Mouse (Mus musculus): Measurements from ENCODE around the gene Srpk2.

DNA sequence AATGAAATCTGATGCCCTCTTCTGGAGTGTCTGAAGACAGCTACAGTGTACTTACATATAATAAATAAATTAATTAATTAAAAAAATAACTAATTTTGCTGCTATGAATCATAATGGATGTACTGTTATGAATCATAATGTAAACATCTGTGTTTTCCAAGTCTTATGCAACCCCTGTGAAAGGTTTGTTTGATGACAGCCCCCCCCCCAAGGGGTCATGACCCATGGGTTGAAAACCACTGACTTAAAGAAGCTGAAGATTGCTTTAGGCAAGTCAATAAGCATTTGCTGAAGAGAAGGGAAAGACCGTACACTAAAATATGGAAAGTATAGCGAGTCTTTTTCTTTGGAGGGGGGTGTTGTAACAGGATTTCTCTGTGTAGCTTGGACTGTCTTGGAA, 35.2 kb downstream of the Srpk2 start:
- TF ChIP-seq CTCF (IDR thresholded peaks at IDR 0.05; ENCODE audit: extremely low read depth, insufficient read length, insufficient replicate concordance, low read depth, low read length) = no peak
- TF ChIP-seq POLR2A (IDR thresholded peaks at IDR 0.05; ENCODE audit: low read depth, low read length) = no peak

All from small intestine, adult 2 months (tissue).